Mouse (Mus musculus) naive thymus-derived CD4-positive, alpha-beta T cell, adult 2 months (primary cell): ENCODE data around the gene Cog1.
A peak's percentile ranks its signal among the peaks of the same experiment; 100 is the strongest.

ENCODE experiments used
- DNase-seq: peaks from one replicate; pipeline ENCODE4 v3.0.0-alpha.2; 2011; ENCODE audit warnings: low read depth

Cog1 gene

DNA sequence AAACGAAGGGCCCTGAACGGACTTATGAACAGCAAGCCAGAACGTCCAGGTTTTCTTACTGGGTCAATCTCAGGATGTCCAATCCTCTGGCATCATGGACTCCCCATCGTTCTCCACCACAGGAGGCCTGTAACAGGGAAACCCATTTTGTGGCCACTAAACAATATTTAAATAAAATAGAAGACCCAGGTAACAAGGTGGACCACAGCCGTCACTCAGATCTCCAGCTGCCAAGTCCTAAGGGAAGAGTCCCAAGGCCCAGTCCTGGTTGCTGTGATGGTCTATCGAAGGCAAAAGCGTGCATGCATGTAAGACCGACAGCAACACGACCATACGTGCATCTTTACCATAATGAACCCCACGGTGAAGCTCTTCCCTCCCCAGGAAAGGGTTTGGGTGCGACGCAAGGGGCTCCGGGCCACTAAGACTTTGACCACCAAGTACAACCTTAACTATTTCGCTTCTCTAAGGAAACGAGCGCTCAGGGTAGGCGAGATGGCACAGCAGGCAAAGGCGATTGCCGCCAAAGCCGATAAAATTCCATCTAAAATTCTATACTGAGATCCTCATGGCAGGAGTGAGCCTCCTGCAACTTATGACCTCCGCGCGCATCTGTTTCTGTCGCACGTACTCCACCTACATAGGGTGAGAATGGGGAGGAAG, at the start of gene Cog1:
Gene Cog1, plus strand, starts transcription at position 480 of the 663 bp plus-strand sequence.
- DNase-seq = no peak

DNA sequence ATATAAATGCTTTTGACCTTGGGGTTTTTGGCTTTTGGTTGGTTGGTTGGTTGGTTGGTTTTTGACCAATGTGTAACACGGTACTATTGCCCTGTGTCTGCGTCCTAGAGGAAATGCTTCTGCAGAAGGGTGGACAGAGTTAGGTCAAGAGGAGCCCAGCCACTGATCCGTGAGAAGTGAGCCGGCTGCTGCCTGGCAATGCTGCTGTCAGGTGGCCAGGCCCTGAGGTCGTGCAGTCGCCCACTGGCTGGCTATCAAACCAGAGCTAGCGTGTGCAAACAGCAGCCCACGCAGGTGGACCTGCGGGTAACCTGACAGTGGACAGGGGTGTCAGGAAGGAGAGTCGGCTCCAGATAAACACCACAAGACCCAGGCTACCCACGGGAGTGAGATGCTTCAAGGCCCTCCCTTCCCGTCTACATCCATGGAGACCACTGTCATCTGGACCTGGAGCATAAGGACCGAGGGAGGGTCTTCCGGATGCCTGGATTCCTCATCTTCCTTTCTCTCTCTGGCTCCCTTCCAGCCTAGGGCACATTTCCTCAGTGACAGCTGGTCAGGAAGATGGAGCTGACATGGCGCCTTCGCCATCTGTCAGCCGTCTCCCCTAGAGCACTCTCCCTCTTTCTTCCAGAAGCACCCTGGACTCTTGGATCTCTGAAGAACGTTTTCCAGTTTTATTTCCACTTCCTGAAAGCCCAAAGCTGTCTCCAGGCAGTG, 48.3 kb upstream of the Cog1 start:
- DNase-seq = no peak

DNA sequence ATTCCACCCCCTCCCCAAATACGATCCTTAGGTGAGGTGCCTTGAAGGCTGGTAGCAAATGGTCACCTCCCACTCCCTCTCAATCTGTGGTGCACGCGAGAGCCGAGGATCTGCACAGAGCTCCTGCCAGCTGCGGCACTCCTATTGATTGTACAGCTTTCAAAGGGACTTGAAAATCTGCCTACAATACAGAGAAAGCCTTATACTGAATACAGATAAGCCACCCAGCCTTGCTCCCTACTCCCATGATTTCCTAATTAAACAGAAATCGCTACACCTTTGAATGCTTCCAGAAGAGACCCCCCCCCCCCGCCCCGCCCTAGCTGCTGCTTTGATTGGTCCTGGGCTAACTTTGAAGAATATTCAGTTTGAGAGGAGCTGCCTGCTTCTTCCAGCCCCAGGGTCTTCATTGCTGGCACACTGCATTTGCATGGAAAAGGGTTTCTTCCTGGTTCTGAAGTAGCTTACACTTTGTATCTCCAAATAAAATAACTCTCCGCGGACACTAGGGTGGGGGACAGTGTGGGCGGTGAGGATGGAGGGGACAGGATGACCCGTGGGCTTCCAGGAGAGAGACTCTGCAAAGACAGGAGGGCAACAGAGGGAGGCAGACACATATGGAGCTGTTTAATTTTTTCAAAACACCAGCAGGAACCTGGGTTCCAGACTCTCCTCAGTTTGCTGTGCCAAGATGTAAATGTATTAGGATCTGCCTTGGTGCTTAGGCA, 47.2 kb upstream of the Cog1 start:
- no peak for DNase-seq

DNA sequence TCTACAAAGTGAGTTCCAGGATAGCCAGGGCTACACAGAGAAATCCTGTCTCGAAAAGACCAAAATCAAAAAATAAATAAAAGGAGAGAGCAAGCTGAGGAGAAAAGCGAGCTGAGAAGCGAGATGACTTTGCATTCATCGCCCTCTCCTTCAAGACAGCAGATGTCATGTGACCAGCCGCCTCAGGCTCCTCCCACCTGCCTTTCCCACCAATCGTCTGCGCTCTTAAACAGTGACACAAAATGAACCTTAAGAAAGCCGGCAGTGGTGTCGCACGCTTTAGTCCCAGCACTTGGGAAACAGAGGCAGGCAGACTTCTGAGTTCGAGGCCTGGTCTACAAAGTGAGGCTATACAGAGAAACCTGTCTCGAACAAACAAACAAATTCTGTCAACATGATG, 41.4 kb upstream of the Cog1 start:
- no peak for DNase-seq

DNA sequence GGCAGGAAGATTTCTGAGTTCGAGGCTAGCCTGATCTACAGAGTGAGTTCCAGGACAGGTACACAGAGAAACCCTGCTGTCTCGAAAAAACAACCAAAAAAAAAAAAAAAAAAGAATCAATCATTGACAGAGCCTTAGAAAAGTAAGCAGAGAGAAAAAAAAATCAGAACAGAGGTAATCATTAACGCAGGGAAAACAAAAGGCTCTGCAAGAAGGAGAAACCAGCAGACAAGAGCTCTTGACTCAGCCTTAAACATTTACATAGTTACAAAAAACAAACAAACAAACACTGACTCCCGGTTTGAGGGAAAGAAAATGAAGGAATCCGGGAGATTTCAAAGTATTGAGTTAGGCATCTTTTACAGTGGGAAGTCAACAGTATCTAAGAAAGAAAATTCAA, 39.4 kb upstream of the Cog1 start:
- no peak for DNase-seq

DNA sequence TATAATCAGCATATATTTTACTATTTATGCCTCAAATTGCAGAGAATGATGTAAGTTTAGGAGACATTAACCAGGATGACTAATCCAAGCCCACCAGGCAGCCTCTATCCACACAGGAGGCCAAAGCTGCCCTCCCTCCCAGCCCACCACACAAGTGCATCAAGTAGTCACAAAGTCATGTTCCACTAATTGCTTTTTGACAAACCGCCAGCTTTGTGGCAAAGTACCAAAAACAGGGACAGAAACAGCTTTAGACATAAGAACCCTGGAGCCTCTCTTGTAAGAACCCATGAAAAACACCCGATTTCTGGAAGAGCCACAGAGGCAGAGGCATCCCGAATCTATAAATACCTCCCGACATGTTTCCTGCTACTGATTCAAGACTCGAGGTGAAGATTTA, 38.7 kb upstream of the Cog1 start:
- DNase-seq = no peak

DNA sequence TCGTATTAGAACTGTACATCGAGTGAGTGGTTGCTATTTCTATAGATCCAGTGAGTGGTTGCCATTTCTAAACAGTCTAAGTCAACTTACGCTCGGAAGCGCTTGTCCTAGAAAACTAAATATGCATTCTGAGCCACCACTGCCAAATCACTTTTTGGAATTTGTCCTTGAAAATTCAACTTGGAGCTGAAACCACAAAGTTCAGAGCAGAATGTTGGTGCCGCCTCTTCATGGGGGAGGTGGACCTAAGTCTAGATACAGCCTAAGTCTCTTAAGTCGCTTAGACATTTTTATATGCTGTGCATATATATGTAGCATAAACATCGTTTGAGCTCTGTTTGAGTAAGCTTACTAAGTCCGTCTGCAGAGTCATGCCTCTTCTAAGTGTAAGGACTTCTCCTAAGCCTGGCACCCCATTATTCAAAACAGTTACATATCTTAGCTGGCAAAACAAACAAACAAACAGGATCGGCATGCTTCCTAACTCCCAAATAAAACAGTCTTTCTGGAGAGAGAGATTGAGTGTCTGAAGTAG, 37.8 kb upstream of the Cog1 start:
- no peak for DNase-seq

DNA sequence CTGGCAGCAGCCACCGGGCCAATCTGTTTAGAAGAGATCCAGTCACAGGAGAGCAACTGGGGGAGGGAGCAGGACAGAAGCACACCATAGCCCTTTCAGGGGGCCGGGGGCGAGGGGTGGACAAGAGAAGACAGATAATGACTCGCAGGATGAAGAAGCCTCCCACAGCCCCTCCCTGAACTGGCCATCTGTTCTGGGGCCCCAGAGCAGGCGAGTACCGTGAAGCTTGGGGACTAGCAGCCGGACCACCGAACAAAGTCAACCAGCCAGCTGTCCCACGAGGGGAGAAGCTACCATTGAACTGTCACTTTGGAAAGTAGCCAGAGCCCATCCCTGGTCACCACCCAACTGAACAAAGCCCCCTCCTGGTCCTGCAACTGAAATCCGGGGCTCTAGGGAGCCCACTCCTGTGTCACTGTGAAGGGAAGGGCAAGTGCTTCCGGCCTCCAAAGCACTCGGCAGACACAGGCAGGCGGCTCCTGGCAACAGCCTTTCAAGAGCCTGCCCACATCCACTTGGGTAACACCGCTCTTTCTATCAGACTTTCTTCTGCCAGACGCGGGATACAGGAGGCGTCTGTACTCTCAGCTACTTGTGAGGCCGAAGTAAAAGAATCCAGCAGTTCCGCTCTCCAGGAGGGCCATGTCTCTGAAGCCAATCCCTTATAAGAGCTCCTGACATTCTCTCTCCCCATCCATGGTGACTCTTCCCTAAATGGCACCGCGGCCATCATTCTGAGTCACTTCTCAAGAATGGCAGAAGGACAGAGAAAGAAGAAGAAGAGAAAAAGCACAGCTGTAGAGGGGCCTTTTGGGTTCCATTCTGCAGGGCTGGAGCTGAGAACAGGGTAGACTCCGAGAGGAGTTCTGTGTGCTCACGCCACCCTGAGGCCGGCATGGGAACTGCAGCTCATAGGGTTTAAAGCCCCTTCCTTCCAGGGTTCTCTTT, 37.0 kb upstream of the Cog1 start:
- peak; percentile 77 for DNase-seq

DNA sequence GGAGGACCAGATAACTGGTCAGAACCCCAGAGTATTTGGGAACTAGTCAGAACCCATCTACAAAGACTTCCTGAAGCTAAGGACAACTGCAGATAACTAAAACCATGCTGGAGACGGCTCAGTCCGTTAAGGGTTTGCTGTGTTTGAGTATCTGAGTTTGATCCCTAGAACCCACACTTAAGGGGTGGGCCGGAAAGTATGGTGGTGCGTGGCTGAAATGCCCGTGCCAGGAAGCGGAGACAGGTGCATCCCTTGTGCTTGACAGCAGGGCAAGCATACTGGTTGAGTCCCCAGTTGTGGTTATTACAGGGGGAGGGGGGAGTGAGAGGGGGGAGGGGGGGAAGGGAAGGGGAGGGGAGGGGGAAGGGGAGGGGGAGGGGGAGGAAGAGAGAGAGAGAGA, 34.5 kb upstream of the Cog1 start:
- DNase-seq = peak; percentile 28

DNA sequence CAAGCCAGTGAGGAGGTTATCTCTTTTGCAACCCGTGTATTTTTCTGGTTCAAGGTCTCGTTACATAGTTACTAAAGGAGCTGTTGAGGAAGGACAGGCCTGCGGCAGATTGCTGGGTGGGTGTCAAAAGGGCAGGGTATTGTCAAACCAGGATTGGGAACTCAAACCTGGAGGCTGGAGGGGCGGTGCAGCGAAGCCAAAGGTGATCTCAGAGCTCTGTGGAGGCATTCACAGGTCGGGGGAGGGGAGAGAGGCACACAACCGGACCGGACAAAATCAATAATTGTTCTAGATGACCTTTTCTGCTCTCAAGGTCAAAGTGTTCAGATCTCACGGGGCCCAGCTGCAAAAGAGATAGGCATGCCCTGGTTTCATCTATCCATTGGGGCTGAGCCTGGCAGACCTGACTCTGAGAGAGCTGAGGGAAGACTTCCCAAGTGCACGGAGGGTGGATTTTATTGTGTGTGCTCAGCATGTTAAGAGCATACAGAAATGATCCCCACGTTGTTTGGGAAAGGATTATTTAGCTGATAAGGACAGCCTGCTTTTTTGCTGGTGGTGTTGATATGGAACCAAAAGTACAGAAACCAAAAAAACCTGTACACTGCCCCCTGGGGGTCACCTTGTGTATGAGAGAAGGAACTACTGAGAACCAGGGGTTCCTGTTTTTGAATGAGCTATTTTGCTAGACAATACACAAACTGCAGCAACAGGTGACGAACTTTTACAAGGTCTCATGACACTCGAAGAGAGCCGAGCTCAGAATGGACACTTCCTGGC, 31.6 kb upstream of the Cog1 start:
- DNase-seq = peak; percentile 85

DNA sequence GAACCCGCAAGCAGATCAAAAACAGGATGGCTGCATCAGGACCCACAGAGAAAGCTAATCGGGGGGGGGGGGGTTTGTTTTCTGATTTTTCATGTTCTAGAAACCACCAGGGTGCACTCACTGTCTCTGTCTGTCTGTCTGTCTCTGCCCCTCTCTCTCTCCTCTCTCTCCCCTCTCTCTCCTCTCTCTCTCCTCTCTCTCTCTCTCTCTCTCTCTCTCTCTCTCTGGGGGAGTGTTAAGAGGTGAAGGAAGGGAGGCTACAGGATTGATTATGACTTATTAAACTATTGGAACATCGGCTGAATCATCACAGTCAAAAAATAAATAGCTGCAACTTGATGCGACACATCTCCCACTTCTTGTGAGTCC, 30.7 kb upstream of the Cog1 start:
- DNase-seq = no peak

DNA sequence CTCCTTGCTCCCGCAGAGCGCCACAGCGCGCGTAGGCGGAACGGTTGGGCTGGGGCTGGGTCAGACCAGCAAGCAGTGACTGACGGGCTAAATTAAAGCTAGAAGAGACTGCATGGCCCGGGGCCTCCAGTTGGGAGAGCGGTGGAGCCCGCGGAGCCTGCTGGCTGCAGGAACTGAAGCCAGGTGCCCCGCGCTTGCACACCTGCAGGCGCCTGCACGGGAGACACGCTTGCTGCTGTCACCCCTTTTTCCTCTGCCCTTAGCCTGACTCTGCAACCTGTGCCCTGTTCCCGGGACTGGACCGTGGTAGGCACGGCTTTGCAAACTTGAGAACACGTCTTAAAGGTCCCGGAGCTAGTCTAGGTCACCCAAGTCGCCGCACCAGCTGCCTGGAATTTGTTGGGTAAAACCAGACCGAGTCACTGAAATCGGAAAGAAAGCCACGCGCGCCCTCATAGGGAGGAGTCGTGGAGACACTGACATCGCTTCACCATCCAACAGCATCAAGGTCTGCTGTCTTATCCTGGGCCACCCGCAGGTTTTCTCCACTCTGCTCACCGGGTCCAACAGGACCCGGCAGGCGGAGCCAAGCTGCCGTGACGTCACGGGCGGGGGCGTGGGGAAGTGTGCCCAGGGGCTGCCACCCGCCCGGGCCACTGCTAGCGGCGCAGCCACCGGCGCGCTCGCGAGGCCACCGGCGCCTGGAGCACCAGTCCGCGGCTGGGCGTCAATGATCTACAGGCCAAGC, 30.1 kb upstream of the Cog1 start, which contains the start of gene Sstr2:
Gene Sstr2, plus strand, starts transcription at position 671 of the 748 bp plus-strand sequence.
- DNase-seq = peak; percentile 76

DNA sequence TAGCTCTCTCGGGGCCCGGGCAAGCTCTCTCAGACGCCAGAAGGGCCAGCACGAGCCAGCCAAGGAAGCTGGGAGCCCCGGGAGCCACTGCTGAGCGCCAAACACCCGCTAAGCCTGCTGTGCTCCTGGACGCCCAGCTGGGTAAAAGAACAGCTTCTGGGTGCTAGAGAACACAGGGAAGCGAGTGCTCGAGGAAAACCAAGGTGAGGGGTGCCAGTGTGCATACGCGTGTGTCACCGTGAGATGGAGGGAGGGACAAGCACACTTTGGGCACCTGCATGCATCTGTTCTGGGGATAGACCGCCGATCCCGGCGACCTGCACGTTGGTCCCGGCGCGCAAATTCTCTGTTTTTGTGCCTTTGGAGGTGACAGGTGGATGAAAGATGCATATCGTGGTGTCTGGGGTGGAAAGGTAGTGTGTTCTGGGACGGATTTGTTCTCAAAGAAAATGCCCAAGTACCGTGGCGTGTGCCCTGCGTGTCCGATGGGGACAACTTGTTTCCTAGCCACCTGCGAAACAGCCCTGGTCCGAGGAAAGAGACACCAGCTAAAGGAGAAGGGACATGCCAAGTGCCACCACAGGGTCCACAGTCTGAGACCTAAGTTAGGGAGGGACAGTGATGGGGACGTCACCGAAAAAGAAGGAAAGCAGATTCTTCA, 29.4 kb upstream of the Cog1 start:
- no peak for DNase-seq

DNA sequence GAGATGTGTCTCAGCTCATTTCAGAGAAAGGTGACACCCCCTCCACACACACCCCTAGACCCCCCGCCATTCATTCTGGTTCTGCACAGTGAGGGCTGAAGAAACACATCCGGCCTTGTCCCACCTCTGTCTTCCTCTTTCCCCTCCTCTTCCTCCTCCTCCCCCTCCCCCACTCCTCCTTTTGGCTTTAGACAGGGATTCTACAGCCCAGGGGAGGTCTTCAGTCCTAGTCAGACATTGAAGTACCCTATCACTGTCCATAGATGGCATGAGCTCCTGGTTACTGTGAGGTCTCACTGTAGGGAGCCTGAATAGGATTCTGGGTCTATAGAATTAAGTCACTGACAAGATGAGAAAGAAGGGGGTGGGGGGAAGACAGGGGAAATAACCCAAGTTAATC, 28.0 kb upstream of the Cog1 start:
- no peak for DNase-seq

DNA sequence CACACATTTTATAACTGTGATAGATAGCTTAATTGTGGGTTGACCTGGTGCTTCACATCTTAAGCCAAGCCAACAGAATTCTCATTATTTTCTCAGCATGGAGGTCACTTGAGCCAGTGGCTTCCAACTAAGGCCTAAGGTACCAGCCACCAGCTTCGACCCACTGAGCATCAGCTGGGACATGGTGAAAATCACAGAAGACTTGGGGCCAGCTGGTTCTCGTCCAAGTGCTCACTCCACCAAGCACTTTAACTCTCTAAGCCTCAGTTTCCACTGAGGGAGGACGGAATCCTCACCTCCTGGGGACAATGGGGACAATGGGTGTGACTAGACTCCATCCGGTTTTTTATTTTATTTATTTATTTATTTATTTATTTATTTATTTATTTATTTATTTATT, 26.9 kb upstream of the Cog1 start:
- DNase-seq = no peak

DNA sequence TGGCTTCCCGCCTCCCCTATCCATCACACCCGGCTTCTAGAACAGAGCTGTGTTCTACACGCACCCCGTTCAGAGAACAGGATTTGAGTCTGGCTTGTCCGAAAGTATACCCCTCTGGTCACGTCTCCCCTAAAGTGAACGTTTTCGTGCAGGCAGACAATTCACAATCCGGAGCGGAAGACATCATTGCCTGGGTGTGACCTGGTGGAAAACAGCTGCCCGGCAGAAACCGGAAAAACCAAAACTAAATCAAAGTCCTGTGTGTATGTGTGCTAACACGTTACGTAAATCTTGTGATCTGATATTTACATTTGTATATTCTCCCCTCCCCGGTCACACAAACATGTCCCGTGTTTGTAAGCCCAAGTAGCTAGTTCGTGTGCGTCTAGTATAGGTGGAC, 23.5 kb upstream of the Cog1 start:
- DNase-seq = no peak

DNA sequence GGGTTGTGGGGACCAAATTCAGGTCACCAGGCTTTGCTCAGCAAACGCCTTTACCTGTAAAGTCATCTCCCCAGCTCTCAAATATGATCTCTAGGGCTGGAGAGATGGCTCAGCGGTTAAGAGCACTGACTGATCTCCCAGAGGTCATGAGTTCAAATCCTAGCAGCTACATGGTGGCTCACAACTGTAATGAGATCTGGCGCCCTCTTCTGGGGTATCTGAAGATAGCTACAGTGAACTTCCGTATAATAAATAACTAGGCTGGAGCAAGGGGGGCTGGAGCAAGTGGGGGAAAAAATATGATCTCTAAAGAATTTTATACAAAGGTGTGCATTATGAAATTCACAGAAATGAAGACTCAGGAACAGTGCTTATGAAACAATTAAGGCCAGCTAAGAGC, 21.2 kb upstream of the Cog1 start:
- peak; percentile 65 for DNase-seq

DNA sequence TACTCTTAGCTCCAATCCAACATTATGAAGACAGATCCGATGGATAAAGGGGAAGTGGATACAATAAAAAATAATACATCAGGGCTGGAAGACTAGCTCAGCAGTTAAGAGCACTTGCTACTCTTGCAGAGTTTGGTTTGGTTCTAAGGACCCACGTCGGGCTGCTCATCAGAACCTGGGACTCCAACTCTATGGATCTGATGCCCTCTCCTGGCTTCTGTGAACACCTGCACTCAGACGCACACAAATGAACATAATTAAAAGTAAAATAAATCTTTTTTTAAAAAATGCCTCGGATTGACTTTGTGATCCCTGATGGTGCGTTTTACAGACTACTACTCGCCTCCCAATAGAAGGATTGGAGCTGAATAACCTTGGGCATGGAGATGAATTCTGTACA, 18.3 kb upstream of the Cog1 start:
- no peak for DNase-seq

DNA sequence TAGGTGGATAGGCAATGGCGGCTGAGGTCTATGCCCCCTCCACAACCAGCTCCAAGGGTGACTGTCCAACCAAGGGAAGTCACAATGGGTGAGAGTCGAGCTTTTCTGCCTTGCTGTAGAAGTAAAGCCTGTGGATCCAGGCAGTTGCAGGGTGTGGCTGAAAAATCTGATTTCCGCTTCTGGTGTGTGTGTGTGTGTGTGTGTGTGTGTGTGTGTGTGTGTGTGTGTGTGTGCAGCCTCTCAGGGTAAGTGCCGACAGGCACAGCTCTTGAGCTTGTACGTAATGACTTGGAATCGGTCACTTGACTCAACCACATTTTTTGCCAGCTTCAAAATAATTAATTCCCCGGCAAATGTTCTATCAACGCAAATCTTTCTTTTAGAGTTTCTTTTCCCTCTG, 17.7 kb upstream of the Cog1 start:
- DNase-seq = no peak

DNA sequence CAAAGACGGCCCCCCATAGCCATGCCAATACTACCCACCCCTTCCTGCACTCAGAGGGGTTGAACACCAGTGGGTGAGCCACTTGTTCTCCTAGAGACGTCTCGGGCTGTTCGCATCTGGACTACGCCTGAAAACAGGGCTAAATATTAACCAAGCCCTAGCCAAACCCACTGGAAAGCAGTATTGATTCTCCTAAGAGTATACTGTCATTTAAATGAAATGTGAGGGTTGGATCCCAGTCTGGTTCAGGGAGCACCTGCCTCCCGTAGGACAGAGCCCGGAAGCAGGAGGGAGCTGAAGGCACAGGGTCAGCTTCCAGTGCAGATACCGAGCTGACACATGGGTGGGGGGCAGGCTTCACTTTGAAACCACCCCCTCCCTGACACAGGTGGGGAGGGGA, 17.1 kb upstream of the Cog1 start:
- DNase-seq = no peak
